Mouse (Mus musculus): ENCODE measurements around the gene Eps8l3.
A peak's percentile ranks its signal among the peaks of the same experiment; 100 is the strongest.

The Eps8l3 gene

GRCm38 (mm10) chr3:107898691-107899090, 21.7 kb downstream of the Eps8l3 start:
- DNase-seq: no peak

GRCm38 (mm10) chr3:107900955-107901673, 24.1 kb downstream of the Eps8l3 start:
- DNase-seq: no peak

- no peak for DNase-seq
These were observed 28.9 kb downstream of the Eps8l3 start for GRCm38 (mm10) chr3:107905942-107906341.

GRCm38 (mm10) chr3:107916674-107917073, 39.6 kb downstream of the Eps8l3 start:
- DNase-seq: no peak

GRCm38 (mm10) chr3:107917097-107917496, 40.1 kb downstream of the Eps8l3 start:
- DNase-seq: no peak

GRCm38 (mm10) chr3:107917783-107918408, 40.9 kb downstream of the Eps8l3 start:
- DNase-seq: peak; percentile 83

- no peak for DNase-seq
These were observed 43.3 kb downstream of the Eps8l3 start for GRCm38 (mm10) chr3:107920348-107920747.

- no peak for DNase-seq
These were observed 48.3 kb downstream of the Eps8l3 start for GRCm38 (mm10) chr3:107925335-107925734.

- no peak for DNase-seq
These were observed 50.8 kb downstream of the Eps8l3 start for GRCm38 (mm10) chr3:107927841-107928240.

GRCm38 (mm10) chr3:107928691-107929090, 51.7 kb downstream of the Eps8l3 start:
- DNase-seq: peak; percentile 58

GRCm38 (mm10) chr3:107929243-107929642, 52.2 kb downstream of the Eps8l3 start:
- no peak for DNase-seq

GRCm38 (mm10) chr3:107929731-107930130, 52.7 kb downstream of the Eps8l3 start:
- DNase-seq: peak; percentile 71

- DNase-seq: no peak
These were observed 54.1 kb downstream of the Eps8l3 start for GRCm38 (mm10) chr3:107931134-107931533.

GRCm38 (mm10) chr3:107931670-107932069, 54.6 kb downstream of the Eps8l3 start, which contains the start of gene Gstm7:
Gstm7 (minus strand) TSS chr3:107931817.
- DNase-seq: peak; percentile 99

- DNase-seq: no peak
These were observed 55.1 kb downstream of the Eps8l3 start for GRCm38 (mm10) chr3:107932128-107932527.

- no peak for DNase-seq
These were observed 58.2 kb downstream of the Eps8l3 start for GRCm38 (mm10) chr3:107935268-107935667.

GRCm38 (mm10) chr3:107935888-107936287, 58.9 kb downstream of the Eps8l3 start:
- DNase-seq: no peak

GRCm38 (mm10) chr3:107939403-107939802, 62.4 kb downstream of the Eps8l3 start:
- peak; percentile 89 for DNase-seq

- DNase-seq: no peak
These were observed 62.8 kb downstream of the Eps8l3 start for GRCm38 (mm10) chr3:107939830-107940229.

- DNase-seq: no peak
These were observed 63.5 kb downstream of the Eps8l3 start for GRCm38 (mm10) chr3:107940524-107940923.

- DNase-seq: no peak
These were observed 64.2 kb downstream of the Eps8l3 start for GRCm38 (mm10) chr3:107941261-107941660.
